Mouse (Mus musculus) testis, postnatal 10 days (tissue): ENCODE measurements around the gene Prickle4.

Experiments used
- DNase-seq: peaks from one replicate; pipeline ENCODE4 v3.0.0; 2021; ENCODE audit warnings: low spot score

Prickle4 gene

DNA sequence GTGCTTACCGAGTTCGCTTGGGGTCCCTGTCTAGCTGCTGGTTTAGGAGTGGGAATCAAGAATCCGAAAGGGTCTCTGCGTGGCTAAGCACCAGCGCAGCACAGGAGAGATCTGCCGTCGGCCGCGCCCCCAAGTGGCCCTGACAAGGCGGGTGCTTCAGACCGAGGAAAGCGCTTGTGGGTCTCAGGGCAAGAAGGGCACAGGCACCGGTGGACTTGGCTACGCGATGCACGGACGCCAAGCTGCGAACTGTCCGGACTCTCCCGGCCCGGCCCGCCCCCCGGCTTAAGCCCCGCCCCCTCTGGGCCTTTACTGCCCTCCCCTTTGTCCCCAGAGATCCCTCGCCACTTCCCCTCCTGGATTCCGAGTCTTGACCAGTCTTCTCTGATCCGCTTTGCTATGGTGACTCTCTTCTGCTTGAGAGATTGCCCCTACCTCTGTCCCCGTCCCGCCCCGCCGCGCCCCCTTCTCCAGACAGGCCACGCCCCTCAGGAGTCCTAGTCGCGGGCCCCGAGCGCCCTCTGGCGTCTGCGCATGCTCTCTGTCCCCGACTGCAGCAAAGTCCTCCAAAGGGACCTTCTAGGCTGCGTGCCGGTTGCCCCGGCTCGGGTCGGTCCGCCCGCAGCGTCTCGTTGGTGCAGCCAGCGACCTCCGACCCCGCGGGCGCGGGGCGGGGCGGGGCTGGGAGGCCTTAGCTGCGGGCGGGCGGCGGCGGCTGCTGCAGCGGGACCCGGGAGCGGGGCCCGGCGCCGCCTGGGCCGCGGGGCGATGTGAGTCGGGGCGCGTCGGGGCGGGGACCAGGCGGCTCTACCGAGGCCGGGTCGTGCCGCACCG lies at the start of gene Prickle4:
TSS of gene Prickle4 (minus strand) at position 234 of the 834 bp plus-strand sequence.
- DNase-seq: peak; percentile 99

DNA sequence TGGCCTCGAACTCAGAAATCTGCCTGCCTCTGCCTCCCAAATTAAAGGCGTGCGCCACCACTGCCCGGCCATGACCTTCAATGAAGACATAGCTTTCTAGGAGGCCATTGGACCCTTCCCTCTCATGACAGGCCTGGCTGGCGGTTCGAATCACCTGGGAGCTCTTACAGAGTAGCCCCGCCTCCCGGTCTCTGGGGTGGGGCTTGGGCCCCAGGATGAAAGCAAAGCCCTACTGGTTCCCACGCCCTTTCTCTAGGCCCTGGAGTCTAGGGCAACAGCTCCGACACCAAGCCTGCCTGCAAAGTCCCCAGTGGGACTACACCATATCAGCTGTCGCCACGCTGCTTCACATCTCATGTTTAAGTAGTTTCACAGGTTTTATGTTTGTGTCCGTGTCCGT lies 49.5 kb upstream of the Prickle4 start:
- DNase-seq: no peak

DNA sequence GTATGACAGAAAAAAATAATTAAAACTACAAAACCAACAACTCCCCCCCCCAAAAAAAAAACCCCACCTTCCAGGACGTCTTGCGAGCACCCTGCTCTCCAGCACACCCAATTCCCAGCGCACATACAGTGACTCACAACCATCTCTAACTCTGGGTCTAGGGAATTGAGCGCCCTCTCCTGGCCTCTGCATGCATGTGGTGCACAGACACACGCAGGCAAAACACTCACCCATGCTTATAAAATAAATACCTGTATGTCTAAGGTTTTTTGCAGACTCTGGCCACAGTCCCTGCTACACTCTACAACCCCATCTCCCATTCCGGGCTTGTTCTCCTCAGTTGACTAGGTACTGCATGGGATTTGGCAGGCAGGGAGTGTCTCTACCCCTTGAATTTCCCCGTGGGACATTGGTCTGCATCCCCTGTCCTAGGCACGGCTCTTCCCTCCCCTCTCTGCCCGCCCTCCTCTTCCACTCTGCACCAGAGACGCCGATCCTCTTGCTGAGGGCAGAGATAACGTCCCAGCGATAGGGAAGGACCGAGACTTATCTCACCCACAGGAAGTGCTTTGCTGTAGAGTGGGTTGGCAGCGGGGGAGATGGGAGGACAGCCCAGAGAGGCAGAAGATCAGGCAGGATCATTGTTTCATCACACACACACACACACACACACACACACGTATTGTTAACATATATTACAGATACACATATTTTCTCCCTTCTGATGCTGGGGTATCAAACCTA lies 48.6 kb upstream of the Prickle4 start:
- no peak for DNase-seq

DNA sequence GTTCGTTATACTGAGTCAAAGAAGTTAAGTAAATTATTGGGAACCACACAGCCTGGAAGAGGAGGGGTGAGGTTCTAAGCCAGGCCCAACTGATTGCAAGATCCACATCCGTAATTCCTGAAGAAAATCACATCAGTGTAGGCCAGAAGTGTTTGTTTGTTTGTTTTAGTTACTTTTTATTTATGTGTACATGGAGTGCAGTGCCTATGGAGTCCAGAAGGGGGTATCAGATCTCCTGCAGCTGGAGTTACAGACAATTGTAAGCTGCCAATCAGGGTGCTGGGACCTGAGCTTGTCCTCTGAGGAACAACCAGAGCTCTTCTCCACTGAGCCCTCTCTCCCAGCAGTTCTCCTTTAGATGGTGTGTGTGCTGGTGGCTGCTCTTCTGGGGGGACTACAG lies 45.6 kb upstream of the Prickle4 start:
- no peak for DNase-seq

DNA sequence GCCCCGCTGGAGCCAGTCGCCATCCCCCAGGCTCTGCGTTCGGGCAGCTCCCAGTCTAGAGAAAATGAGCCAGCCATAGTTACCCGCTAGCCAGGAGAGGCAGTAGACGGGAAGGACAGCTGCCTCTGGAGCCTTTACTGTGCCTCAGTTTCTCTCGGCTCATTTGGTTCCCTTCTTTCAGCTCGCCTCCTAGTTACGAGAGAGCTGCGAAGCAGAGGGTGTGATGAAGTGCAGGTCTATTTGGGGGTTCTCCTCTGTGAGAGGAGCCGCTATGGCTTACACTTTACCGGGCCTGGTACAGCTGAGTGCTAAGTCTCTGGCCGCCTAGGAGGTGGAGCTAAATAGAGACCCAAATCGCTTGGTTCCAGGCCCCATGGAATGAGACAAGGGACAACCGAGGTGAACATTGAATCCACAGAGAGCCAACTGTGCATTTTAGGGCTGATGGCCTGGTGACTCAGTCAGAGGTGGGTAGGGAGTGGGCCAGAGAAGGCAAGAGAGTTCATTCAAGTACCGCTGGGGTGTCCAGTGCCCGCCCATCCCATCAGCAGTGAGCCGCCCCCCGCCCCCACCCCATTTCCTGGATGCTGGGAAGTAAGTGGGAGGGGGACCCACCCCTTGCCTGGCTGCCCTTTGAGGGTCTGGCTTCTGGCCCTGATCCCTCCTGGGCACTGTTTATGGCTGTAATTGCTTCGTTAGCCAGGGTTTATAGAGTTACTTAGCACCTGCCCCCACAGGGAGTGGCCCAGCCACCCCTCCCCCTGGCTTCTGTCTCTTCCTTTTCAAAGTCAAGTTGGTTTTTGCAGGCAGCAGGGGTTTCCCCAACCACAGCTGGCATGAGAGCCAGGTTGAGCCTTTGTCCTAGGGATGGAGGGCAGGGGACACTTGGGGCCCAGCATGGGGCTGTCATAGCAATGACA lies 44.6 kb upstream of the Prickle4 start:
- DNase-seq: no peak

DNA sequence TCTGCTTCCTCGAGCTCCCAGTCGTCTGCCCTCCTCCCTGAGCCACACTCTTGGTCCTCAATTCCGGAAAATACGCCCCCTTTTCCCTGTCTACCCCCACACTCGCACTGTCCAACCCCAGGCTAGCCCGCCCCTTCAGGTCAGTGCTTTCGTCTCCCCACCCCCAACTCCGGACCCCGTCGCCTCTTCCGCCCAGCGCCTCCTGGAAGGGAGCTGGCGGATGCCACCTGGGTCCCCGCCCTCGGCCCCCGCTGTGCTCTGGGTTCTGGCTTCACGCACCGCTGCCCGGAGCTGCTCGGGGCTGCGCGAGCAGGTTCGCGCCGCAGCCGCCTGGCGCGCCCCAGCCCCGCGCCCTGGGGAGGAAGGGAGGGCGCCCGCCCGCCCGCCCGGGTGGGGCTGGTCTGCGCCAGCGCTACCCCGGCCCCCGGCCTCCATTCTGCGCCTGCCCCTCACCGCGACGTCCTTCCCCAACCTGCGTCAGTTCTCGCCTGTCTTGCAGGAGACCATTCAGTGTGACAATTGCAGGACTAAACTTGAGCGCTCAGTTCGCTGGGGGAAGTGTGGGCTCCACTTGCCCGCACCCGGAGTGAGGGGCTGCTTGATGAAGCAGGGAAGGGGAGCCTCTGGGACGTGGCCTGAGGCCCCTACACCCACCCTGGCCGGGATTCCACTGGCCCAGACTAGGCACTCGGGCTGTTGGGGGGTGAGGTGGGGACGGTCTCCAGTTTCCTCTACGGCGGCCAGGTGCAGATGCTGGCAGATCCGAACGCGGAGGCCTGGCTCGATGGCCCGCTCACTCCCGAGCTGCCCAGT lies 43.7 kb upstream of the Prickle4 start:
- peak; percentile 75 for DNase-seq

DNA sequence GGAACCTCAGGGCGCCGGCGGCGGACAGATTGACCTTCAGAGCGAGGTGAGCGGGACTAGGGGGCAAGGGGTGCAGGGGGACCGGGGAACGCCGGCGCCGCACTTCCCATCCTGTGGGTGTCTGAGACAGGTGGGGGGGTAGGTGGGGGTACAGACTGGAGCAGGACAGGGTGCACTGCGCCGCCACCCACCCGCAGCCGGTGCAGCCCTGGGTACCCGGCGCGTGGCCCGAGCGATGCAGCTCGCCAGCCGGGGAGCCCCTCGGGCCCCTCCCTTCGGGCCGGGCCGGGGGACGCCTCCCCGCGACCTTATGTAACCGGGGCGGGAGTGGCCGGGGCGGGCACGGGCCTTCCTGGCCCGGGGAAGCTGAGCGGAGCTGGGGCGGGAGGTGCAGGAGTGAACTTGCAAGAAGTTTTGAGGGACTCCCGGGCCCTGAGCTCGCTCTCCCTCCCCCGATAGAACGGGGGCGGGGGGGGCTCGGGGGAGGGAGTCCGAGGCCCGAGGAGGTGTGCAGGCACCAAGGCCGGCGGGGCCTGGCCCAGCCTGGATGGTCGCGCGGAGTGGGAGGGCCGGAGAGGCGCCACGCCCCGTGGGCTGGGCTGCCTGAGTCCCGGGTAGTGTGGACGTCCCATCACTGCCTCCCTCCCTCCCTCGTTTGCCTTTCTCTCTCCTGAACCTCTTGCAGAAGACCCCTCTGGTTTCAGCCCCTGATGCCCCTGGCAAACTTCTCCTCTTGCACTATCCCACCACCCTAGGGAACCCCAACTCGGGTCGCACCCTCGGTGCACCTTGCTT lies 42.9 kb upstream of the Prickle4 start:
- peak; percentile 92 for DNase-seq

DNA sequence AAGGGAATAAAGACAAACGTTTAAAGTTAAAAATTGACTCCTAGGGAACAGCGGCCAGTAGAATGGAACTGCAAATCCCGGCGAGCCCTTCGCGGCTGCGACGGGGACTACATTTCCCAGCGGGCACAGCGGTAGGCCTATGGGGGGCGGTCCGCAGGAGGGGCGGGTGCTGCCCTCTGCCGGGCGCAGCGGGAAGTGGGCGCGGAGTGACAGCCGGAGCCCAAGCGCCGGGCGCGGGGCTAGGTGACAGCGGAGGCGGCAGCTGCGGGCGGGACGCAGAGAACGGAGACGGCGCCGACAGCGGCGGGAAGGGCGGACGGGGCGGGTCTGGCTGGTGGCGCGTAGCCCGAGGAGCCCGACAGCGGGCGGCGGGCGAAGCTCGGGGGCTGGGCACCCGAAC lies 42.3 kb upstream of the Prickle4 start, which contains the start of gene Tfeb:
TSS of gene Tfeb (plus strand) at position 175 of the 400 bp plus-strand sequence.
- DNase-seq: peak; percentile 99

DNA sequence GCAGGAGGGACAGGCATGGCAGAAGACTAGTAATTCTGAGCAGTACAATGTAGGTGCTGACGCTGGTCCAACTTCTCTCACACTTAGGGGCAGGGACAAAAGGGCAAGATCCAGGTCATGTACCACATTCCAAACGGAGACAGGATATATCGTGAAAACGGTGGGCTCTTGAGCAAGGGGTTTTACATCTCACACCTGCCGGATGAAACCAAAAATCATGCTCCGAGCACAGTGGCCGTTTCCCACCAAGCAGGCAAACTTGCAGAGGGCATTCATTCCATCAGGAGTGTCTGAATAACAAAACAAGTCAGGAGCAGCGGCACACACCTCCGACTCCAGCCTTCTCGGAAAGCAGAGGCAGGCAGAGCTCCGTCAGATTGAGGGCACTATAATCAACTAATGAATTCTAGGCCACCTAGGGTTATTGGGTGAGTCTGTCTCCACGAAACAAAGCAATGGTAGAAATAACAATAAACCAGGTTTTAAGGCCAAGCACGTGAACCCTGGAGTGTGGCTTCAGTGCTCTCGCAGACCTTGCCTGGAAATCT lies 41.1 kb upstream of the Prickle4 start:
- DNase-seq: no peak

DNA sequence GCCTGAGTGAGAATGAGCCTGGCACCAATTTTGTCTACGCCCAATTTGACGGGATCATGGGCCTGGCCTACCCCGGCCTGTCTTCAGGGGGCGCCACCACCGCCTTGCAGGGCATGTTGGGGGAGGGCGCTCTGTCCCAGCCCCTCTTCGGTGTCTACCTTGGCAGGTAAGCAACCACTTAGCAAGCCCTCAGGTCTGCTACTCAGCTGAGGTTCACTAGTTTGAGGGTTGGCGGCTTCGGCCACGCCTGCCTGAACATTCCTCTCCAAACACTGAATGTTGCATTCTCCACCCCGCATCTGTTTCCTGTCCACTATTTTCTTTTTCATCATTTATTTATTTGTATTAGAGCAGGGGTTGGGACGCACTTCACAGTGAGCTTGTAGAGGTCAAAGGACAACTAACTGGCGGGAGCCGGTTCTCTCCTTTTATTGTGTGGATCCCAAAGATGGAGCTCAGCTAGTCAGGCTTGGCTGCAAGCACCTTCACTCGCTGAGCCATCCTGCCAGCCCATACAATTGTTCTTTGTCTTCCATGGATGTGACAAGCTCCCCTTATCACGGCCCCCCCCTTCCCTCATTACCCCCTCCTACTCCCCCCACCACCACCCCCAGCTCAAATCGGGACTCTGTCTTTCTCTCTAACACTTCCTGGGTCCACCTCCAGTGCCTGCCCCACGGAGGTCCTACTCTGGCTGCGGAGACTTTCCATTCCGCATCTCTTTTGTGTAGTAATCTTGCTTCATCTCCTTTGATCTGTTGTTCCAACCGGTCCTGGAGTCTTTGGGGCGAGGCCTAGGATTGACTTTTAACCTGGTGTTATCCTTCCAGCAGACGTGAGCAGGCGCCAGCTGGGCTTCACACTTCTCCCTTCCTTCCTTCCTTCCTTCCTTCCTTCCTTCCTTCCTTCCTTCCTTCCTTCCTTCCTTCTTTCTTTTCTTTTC lies 36.4 kb upstream of the Prickle4 start:
- DNase-seq: peak; percentile 54

DNA sequence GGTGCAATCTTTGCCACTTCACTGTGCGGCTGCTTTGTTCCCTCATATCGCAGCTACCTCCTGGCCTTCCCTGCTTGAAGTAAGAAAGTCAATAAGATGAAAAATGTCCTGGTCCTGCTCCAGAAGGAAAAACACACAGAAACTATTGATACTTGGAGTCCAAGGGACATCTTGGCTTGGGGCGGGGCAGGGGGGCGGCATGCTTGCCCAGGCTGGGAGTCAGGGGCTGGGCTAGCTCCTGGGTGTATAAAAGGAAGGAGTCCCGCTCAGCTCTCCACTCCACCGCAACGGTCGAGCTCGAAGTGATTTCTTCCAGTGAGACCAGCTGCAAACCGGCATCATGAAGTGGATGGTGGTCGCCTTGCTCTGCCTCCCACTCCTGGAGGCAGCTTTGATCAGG lies 32.0 kb upstream of the Prickle4 start, which contains the start of gene Pgc:
TSS of gene Pgc (plus strand) at position 277 of the 400 bp plus-strand sequence.
- no peak for DNase-seq

DNA sequence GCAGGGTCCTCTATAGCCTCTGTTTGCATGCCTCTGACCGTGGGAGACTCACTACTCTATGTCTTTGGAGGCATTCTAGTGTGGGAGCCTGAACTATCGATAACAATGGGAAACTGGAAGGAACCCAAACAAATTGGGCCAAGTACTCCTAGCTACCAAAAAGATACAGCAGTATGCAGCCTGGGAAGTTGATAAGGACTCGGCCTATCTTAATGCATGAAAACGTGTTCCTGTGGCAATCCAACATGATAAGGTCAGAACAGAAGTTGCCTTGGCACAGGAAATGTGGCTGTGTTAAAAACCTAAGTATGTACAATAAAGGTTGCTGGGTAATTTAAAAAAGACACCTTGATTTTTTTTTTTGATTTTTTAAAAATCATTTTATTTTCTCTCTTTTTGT lies 26.6 kb upstream of the Prickle4 start:
- no peak for DNase-seq

DNA sequence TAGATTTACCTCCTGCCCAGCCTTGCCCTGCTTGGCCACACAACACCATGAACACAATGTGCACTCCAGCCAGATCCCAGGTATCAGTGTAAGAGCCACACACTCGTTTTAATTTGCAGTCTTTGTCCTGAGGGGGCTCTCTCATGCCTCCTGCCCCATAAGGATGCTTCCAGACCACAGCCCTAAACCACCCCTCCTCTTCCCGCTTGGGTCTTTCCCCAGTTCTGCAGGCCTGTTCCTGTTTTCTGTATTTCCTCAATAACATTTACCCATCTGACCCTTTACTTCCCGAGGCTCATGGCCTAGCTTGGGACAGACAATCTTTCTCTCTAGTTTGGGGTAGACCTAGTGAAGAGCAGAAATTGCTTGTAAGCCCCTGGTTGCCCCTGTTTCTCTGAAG lies 20.5 kb upstream of the Prickle4 start:
- DNase-seq: no peak

DNA sequence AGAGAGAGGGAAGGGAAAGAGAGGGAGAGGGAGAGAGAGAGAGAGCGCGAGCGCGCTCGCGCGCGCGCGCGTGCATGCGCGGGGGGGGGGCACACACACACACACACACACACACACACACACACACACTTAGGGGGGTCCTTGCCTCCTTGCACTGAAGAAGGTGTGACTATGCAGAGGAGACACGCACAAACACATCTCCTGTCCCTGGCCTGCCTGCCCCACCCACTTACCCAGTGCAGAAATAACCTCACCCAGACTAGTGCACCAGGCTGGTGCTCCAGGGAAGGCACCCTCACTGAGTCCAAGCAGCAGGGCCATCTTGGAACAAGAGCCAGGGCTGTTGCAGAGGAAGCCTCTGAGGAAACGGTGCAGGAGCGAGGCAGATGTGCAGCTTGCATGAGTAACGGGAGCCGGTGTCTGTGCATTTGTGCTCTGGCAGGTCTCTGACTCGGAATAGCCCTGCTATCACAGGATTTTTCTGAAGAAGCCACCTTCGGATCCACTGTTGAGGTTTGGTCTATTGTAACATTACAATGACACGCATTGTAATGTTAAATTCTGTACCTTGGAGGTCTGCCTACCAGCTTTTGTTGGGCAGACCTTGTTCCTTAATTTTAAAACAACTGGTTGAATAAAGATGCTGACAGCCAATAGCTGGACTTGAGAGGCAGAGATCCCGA lies 18.5 kb upstream of the Prickle4 start:
- no peak for DNase-seq

DNA sequence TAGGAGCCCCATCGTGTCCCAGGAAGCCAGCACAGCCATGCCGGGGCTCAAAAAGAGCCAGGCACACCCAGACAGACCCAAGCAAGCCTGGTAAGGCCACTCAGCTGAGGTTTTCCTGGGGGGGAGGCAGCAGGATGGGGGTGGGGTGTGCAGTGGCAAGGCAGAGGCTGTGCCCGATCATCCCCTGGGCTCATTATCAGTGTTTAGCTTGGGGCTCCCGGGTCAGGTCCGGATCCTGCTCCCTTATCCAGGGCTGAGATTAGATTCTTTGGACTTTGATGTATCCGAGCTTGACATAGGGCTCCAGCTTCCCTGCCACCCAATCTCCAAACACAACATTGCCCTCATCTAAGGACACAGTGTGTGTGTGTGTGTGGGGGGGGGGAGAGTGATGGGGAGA lies 17.3 kb upstream of the Prickle4 start:
- no peak for DNase-seq

DNA sequence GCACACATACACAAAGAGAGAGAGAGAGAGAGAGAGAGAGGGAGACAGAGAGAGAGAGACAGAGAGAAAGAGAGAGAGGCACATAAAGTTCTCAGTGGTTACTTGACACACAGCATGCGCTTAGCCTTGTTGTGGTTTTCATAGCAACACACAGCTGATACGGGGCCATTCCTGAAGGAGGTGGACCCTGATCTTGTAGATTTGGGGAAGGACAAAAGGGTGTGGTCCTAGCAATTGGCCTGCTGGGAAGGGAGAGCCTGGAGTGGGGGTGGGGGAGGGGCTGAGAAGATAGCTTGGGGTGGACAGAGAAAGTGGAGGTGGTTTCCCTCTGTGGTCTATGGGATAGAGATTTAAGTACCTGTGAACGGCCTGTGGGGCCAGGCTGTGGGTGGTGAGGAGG lies 15.5 kb upstream of the Prickle4 start:
- no peak for DNase-seq

DNA sequence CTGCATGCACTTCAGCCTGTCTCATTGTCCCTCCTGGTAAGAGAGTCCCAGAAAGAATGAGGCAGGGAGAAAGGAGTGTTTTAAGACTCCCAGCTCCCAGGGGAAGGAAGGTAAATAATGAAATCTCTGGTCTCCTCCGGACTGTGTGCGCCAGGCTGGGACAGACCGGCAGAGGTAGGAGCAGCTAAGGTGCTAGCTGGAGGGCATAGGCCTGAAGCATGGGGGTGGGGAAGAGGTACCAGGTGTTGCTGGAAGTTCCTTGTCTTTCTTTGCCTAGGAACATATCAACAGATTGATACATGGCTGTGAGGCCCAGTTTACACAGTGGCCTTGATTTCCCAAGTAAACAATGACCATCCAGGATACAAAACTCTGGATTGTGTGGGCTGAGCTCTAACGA lies 14.4 kb upstream of the Prickle4 start:
- no peak for DNase-seq

DNA sequence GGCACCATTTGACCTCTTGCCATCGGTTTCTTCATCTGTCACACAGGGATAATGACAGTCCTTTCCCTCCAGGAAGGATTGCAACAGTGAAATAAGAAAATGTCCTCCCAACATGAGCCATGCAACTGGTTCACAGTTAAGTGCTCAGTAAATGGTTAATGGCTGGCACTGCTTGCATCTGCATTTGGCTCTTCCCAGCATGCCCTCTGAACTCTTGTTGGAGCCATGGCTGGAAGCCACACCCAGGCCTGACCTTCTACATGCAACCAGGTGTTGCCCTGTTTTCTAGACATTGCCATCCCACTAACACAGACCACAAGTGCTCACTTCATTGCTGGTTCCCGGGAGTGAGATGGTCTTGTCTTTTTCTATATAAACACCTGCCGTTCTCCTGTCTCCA lies 13.4 kb upstream of the Prickle4 start:
- DNase-seq: no peak
